Mouse (Mus musculus) limb, embryonic 12.5 days (tissue): Measurements from ENCODE around the gene Nmi. TPM values are rescaled to one million over a fixed set of nuclear protein-coding genes. Genes with fewer than 3 reads are reported as not detected.

Source experiments
- ATAC-seq: fragments of 200-750 bp; cut with Nextera tagmentation; 2 replicates; pipeline ENCODE4 v1.8.0; 2017; ENCODE audit warnings: low read depth, moderate TSS enrichment; ENCODE audit not compliant: insufficient number of reproducible peaks, insufficient read depth, low FRiP score, low TSS enrichment
- H3K27ac ChIP-seq: fragments of 300-500 bp; sonication (generic); 2 replicates; pipeline ENCODE4 v1.5.1; 2016; ENCODE audit warnings: mild to moderate bottlenecking, moderate library complexity
- H3K27me3 ChIP-seq: fragments of 300-500 bp; sonication (generic); 2 replicates; pipeline ENCODE4 v1.6.1; 2016; ENCODE audit warnings: mild to moderate bottlenecking, moderate library complexity
- H3K36me3 ChIP-seq: fragments of 300-500 bp; sonication (generic); 2 replicates; pipeline ENCODE4 v1.6.1; 2016; ENCODE audit warnings: mild to moderate bottlenecking, moderate library complexity
- H3K4me1 ChIP-seq: fragments of 300-500 bp; sonication (generic); replicated peaks from 2 replicates; pipeline ENCODE4 v1.6.1; 2016
- H3K4me2 ChIP-seq: fragments of 300-500 bp; sonication (generic); 2 replicates; pipeline ENCODE4 v1.6.1; 2016; ENCODE audit warnings: mild to moderate bottlenecking, moderate library complexity
- H3K4me3 ChIP-seq: fragments of 300-500 bp; sonication (generic); replicated peaks from 2 replicates; pipeline ENCODE4 v1.5.1; 2016; ENCODE audit warnings: mild to moderate bottlenecking
- H3K9ac ChIP-seq: fragments of 300-500 bp; sonication (generic); replicated peaks from 2 replicates; pipeline ENCODE4 v1.6.1; 2016; ENCODE audit warnings: mild to moderate bottlenecking, moderate library complexity
- H3K9me3 ChIP-seq: fragments of 300-500 bp; sonication (generic); 2 replicates; pipeline ENCODE4 v1.6.1; 2016; ENCODE audit warnings: mild to moderate bottlenecking, moderate library complexity
- WGBS: fragments of 180-500 bp; shearing (Covaris S2); methylation state at CpG from one replicate; pipeline ENCODE4 v1.1.7; 2016; 5-methylcytosine and 5-hydroxymethylcytosine counted together
- polyA plus RNA-seq: library from polyadenylated mRNA; unstranded; fragments of >200 nt; fragmentation: Nextera tagmentation; extraction: Ambion mirVana; gene quantifications from 2 replicates; pipeline ENCODE4 v1.2.1, GENCODE M21; 2016

Gene Nmi
- polyA plus RNA-seq, 1 experiment from 2014 or later, result 10.8 TPM

GRCm38 (mm10) chr2:51985241-51985640, 11.9 kb upstream of the Nmi start:
- no peak for ATAC-seq
- WGBS, result 90% methylated on average over 10 of the region's 10 CpGs
- H3K9ac ChIP-seq, result no peak overlapping the region
- H3K27me3 ChIP-seq, result no peaks in the 10 kb centered on the region
- H3K4me1 ChIP-seq, result no peaks in the 10 kb centered on the region
- H3K9me3 ChIP-seq, result no peaks in the 10 kb centered on the region
- no peaks in the 10 kb centered on the region for H3K36me3 ChIP-seq
- no peak overlapping the region for H3K4me3 ChIP-seq
- no peak overlapping the region for H3K4me2 ChIP-seq
- H3K27ac ChIP-seq, result no peak overlapping the region

GRCm38 (mm10) chr2:51982288-51982687, 9.0 kb upstream of the Nmi start:
- H3K27me3 ChIP-seq, result no peaks in the 10 kb centered on the region
- WGBS, result 51% methylated on average over 13 of the region's 13 CpGs
- no peak overlapping the region for H3K9ac ChIP-seq
- H3K9me3 ChIP-seq, result peaks cover 6% of the 10 kb centered on the region; the same call in 1 of the 2 replicates
- H3K36me3 ChIP-seq, result no peaks in the 10 kb centered on the region
- no peak overlapping the region for H3K27ac ChIP-seq
- ATAC-seq, result no peak
- H3K4me2 ChIP-seq, result peak overlapping the region; percentile 19; the same call in 1 of the 2 replicates
- H3K4me1 ChIP-seq, result no peaks in the 10 kb centered on the region
- H3K4me3 ChIP-seq, result no peak overlapping the region

- Histone ChIP-seq H3K36me3 (no peaks in the 10 kb centered on the region), H3K27ac (0 out of 2 replicates have a peak overlapping the region, but pooled peaks have one; percentile 25), H3K4me2 (0 out of 2 replicates have a peak overlapping the region, but pooled peaks have one; percentile 7), H3K4me1 (no peaks in the 10 kb centered on the region), H3K9ac (no peak overlapping the region), H3K9me3 (peaks cover 6% of the 10 kb centered on the region; the same call in 1 of the 2 replicates), H3K27me3 (no peaks in the 10 kb centered on the region), H3K4me3 (no peak overlapping the region)
- ATAC-seq, result no peak
- 53% methylated on average over 11 of the region's 11 CpGs for WGBS
Observed at GRCm38 (mm10) chr2:51981630-51982029, 8.3 kb upstream of the Nmi start.

- H3K4me3 ChIP-seq, result peak overlapping the region; percentile 67
- no peaks in the 10 kb centered on the region for H3K27me3 ChIP-seq
- H3K4me1 ChIP-seq, result no peaks in the 10 kb centered on the region
- ATAC-seq, result peak; percentile 65; the same call in 1 of the 2 replicates
- peak overlapping the region; percentile 74 for H3K27ac ChIP-seq
- 2% methylated on average over 40 of the region's 40 CpGs for WGBS
- peak overlapping the region; percentile 73 for H3K9ac ChIP-seq
- no peaks in the 10 kb centered on the region for H3K36me3 ChIP-seq
- no peaks in the 10 kb centered on the region for H3K9me3 ChIP-seq
- H3K4me2 ChIP-seq, result peak overlapping the region; percentile 63
Observed at GRCm38 (mm10) chr2:51972641-51973409, 469 bp downstream of the Nmi start.

GRCm38 (mm10) chr2:51972142-51972541, 1.2 kb downstream of the Nmi start:
- peak overlapping the region; percentile 67 for H3K4me3 ChIP-seq
- no peak overlapping the region; the same call in 1 of the 2 replicates for H3K27ac ChIP-seq
- H3K9ac ChIP-seq, result no peak overlapping the region
- 56% methylated on average over 5 of the region's 5 CpGs for WGBS
- H3K4me2 ChIP-seq, result peak overlapping the region; percentile 63
- H3K27me3 ChIP-seq, result no peaks in the 10 kb centered on the region
- H3K4me1 ChIP-seq, result no peaks in the 10 kb centered on the region
- ATAC-seq, result 0 out of 2 replicates have a peak, but pooled peaks have one; percentile 9
- no peaks in the 10 kb centered on the region for H3K36me3 ChIP-seq
- no peaks in the 10 kb centered on the region for H3K9me3 ChIP-seq

- H3K36me3 ChIP-seq, result no peaks in the 10 kb centered on the region
- ATAC-seq, result no peak
- no peaks in the 10 kb centered on the region for H3K27me3 ChIP-seq
- H3K4me1 ChIP-seq, result no peaks in the 10 kb centered on the region
- H3K9me3 ChIP-seq, result no peaks in the 10 kb centered on the region
- H3K27ac ChIP-seq, result no peak overlapping the region
- WGBS, result 98% methylated on average over 4 of the region's 4 CpGs
- no peak overlapping the region for H3K9ac ChIP-seq
- H3K4me3 ChIP-seq, result no peak overlapping the region
- no peak overlapping the region for H3K4me2 ChIP-seq
Observed at GRCm38 (mm10) chr2:51970897-51971296, 2.4 kb downstream of the Nmi start.

- ATAC-seq, result no peak
- 84% methylated on average over 3 of the region's 3 CpGs for WGBS
- Histone ChIP-seq H3K27ac (no peak overlapping the region), H3K9me3 (no peaks in the 10 kb centered on the region), H3K27me3 (no peaks in the 10 kb centered on the region), H3K4me3 (no peak overlapping the region), H3K4me2 (no peak overlapping the region), H3K4me1 (no peaks in the 10 kb centered on the region), H3K36me3 (no peaks in the 10 kb centered on the region), H3K9ac (no peak overlapping the region)
Observed at GRCm38 (mm10) chr2:51967288-51967687, 6.0 kb downstream of the Nmi start.

GRCm38 (mm10) chr2:51953648-51954204, 19.6 kb downstream of the Nmi start:
- no peaks in the 10 kb centered on the region for H3K9me3 ChIP-seq
- H3K27ac ChIP-seq, result no peak overlapping the region
- H3K27me3 ChIP-seq, result no peaks in the 10 kb centered on the region
- no peak overlapping the region for H3K4me3 ChIP-seq
- H3K4me2 ChIP-seq, result no peak overlapping the region
- H3K36me3 ChIP-seq, result no peaks in the 10 kb centered on the region
- H3K9ac ChIP-seq, result no peak overlapping the region
- WGBS, result 77% methylated on average over 7 of the region's 7 CpGs
- no peak for ATAC-seq
- H3K4me1 ChIP-seq, result peaks cover 9% of the 10 kb centered on the region; the same call in 1 of the 2 replicates

GRCm38 (mm10) chr2:51950876-51951275, 22.4 kb downstream of the Nmi start:
- Histone ChIP-seq H3K27ac (no peak overlapping the region), H3K9ac (no peak overlapping the region)

GRCm38 (mm10) chr2:51948105-51948830, 25.0 kb downstream of the Nmi start:
- ATAC-seq, result no peak
- Histone ChIP-seq H3K9me3 (no peaks in the 10 kb centered on the region; the same call in 1 of the 2 replicates), H3K27ac (no peak overlapping the region), H3K4me3 (no peak overlapping the region), H3K4me2 (no peak overlapping the region), H3K36me3 (no peaks in the 10 kb centered on the region), H3K9ac (no peak overlapping the region), H3K27me3 (no peaks in the 10 kb centered on the region), H3K4me1 (peaks cover 9% of the 10 kb centered on the region; the same call in 1 of the 2 replicates)
- 87% methylated on average over 6 of the region's 6 CpGs for WGBS

More at GRCm38 (mm10) chr2:51950876-51951275, 22.4 kb downstream of the Nmi start:
- H3K27me3 ChIP-seq, result no peaks in the 10 kb centered on the region
- H3K4me2 ChIP-seq, result no peak overlapping the region
- no peaks in the 10 kb centered on the region for H3K36me3 ChIP-seq
- peaks cover 9% of the 10 kb centered on the region; the same call in 1 of the 2 replicates for H3K4me1 ChIP-seq
- 16% methylated on average over 1 of the region's 1 CpGs for WGBS
- H3K9me3 ChIP-seq, result no peaks in the 10 kb centered on the region
- H3K4me3 ChIP-seq, result no peak overlapping the region
- ATAC-seq, result no peak

- H3K4me2 ChIP-seq, result no peak overlapping the region
- H3K9me3 ChIP-seq, result no peaks in the 10 kb centered on the region; the same call in 1 of the 2 replicates
- ATAC-seq, result no peak
- H3K4me1 ChIP-seq, result peaks cover 4% of the 10 kb centered on the region; the same call in 1 of the 2 replicates
- H3K9ac ChIP-seq, result no peak overlapping the region
- H3K36me3 ChIP-seq, result no peaks in the 10 kb centered on the region
- no peak overlapping the region for H3K4me3 ChIP-seq
- H3K27me3 ChIP-seq, result no peaks in the 10 kb centered on the region
- 57% methylated on average over 2 of the region's 2 CpGs for WGBS
- H3K27ac ChIP-seq, result no peak overlapping the region
Observed at GRCm38 (mm10) chr2:51945812-51946211, 27.5 kb downstream of the Nmi start.
